Mouse (Mus musculus): ENCODE data around the gene Erp27. TPM values are rescaled to one million over a fixed set of nuclear protein-coding genes. Genes with fewer than 3 reads are reported as not detected.

The Erp27 gene
- polyA plus RNA-seq (2012; rRNA removed) = not detected in 2 replicates

DNA sequence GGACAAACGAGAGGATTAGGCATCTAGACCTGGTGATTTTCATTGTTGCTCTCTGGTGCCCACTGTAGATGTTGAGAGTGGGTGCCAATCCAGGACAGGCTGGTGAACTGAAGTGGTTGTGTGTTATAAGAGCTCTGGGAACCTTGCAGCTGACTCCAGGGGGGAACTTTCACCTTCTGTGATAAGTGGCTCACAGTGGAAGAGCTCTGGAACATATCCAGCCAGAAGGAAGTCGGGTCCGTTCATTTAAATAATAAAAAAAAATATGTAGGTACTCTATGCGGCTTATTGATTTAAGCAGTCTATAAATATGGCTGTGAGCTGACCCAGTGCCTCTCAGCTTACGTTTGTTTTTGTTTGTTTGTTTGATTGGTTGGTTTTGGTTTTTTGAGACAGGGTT, at the start of gene Erp27:
Gene Erp27 (minus strand): TSS at position 101 of the 400 bp plus-strand sequence.

DNA sequence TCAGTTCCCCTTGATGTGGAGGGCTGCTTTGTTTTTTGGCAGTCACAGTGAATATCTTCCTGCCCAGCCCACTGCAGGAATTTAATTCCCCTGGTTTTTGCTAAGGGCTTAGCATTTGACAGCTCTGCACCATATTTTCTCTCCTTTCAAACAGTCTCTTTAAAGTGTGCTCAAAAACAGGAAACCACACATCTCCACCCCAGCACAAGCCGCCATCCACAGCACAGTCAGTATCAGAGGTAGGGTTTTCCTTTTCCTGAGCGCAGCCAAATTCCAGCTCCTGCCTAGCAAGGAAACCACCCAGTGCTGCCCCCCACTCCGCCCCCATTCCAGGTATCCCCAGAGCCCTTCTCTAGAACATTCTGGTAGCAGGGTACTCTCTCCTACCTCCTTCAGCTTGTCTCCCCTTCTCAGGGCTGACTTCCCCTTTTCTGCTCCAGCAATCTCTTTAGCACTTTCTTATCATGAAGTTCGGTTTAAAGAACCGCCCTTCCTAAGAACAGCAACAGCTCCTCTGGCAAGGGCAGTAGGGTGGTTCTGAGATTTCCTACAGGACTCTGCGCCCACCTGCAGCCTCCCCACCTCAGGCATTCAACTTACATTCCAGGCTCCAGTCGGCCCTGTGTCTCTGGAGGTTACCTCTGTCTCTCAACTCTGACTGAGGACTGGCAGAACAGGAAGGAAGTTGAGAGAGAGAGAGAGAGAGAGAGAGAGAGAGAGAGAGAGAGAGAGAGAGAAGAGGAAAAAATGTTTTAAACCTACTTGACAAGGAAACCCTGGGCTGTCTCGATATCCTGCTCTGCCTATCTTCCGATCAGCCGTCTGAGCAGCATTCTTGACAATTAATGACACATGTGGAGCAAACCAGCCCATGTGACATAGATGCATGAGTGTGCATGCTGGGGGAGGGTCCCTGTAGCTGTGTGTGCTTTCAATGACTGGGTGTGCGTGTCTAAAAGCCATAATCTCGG, 19.4 kb upstream of the Erp27 start, which contains the start of gene Arhgdib:
Gene Arhgdib (minus strand): TSS at position 849 of the 971 bp plus-strand sequence.

DNA sequence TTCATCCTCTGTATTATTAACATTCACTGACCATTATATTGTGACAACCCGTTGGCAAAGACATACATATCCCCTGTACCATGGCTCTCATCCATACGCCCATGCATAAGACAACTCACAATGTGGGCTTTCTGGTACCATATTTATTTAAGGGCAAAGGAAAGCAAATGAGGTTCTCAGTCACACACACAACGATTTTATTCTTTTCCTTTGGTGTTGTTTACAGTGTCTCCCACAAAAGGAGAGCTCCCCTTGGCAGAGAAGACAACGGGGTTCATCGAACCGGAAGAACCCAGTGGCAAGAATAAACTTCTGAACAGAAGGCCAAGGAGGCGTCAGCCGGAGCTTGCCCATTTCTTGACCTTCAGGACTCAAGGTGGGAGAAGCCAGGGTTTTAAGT, 1.6 kb upstream of the Erp27 start, which contains the start of gene Pde6h:
Gene Pde6h (plus strand): TSS at position 301 of the 400 bp plus-strand sequence.

DNA sequence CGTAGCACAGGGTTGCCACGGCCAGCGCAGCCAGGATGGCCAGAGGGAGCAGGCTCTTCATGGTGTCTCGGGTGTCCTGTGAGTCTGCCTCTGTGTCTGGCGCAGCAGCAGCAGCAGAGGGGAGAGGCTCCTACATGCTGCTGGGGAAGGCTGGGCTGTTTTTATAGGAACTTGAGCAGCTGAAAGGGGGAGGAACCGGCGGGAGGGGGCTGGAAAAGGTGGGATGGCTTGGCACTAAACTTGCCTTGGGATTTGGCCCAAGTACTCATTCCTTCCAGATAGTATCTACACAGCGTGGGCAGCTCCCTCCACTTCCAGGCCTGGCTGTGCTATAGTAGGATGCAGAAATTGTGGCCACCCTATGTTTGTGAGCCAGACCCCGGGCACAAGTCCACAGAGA, 46.3 kb downstream of the Erp27 start, which contains the start of gene Mgp:
Gene Mgp (minus strand): TSS at position 154 of the 400 bp plus-strand sequence.

Other genes starting within 250 kb of the Erp27 start
- 0.10 TPM in 1 of 2 replicates, not detected in the other for gene Gucy2c, start 140.4 kb downstream of the Erp27 start, polyA plus RNA-seq (2012; rRNA removed)
- 2.6 and 3.5 TPM in 2 replicates for gene Hist4h4, start 117.8 kb downstream of the Erp27 start, polyA plus RNA-seq (2012; rRNA removed)
- 415 and 517 TPM in 2 replicates for gene H2afj, start 113.9 kb downstream of the Erp27 start, polyA plus RNA-seq (2012; rRNA removed)
- gene BC049715, start 94.6 kb downstream of the Erp27 start, polyA plus RNA-seq (2012; rRNA removed) = 3.3 and 4.9 TPM in 2 replicates
- gene Wbp11, start 93.9 kb downstream of the Erp27 start, polyA plus RNA-seq (2012; rRNA removed) = 36.3 and 50.5 TPM in 2 replicates
- gene Smco3, start 86.7 kb downstream of the Erp27 start, polyA plus RNA-seq (2012; rRNA removed) = 0.16 TPM in 1 of 2 replicates, not detected in the other
- gene Art4, start 64.4 kb downstream of the Erp27 start, polyA plus RNA-seq (2012; rRNA removed) = 7.8 and 9.4 TPM in 2 replicates
- 1,591 and 1,646 TPM in 2 replicates for gene Mgp, start 46.4 kb downstream of the Erp27 start, polyA plus RNA-seq (2012; rRNA removed)
- gene Pde6h, start 1.7 kb upstream of the Erp27 start, polyA plus RNA-seq (2012; rRNA removed) = 0.49 TPM in 1 of 2 replicates, not detected in the other
- 12.8 and 17.7 TPM in 2 replicates for gene Arhgdib, start 19.7 kb upstream of the Erp27 start, polyA plus RNA-seq (2012; rRNA removed)
- gene Rerg, start 248.3 kb upstream of the Erp27 start, polyA plus RNA-seq (2012; rRNA removed) = 42.7 and 48.8 TPM in 2 replicates

Data from ovary, adult 2 months (tissue).